Mouse (Mus musculus): ENCODE data around the gene Ncoa7.
"Not testable (repeated sequence)": the region's sequence is repeated elsewhere in the genome, so short reads cannot be mapped to it uniquely, and the experiment has no call there.

DNA sequence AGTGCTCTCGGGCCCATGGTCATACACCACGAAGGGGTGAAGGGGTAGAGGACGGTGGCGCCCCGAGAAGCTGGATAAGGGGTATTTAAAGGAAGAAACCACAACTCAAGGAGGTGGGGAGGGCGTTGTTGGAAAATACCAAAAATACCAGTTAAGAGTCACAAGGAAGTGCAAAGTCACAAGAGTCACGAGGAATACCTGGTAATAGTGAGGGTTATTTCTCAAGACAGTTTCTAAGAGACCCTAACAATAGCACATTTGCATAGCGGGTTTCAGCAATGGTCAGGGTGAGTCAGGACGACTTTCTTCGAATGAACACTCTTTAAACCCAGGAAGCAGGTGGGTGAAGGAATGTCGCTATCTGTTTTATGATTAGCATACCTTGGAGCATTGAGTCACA, 174.7 kb downstream of the Ncoa7 start:
- TF ChIP-seq POLR2A (IDR thresholded peaks at IDR 0.05; ENCODE audit: borderline replicate concordance, extremely low read depth, insufficient read depth, insufficient read length, poor library complexity, severe bottlenecking); CTCF (IDR thresholded peaks at IDR 0.05; ENCODE audit: borderline replicate concordance, extremely low read depth, insufficient read depth, insufficient read length): not testable (repeated sequence)

Data from brain, embryonic 14.5 days (tissue).